Mouse (Mus musculus): Measurements from ENCODE around the gene Actn2. TPM values are rescaled to one million over a fixed set of nuclear protein-coding genes. Genes with fewer than 3 reads are reported as not detected.

The Actn2 gene
- polyA plus RNA-seq, 1 experiment from 2014 or later = 1.7 TPM

GRCm38 (mm10) chr13:12341447-12341846 lies 887 bp upstream of the Actn2 start:
- ATAC-seq = no peak
- Histone ChIP-seq H3K36me3 (no peaks in the 10 kb centered on the region), H3K4me1 (peaks cover 10% of the 10 kb centered on the region), H3K9ac (no peak overlapping the region), H3K4me3 (no peak overlapping the region), H3K9me3 (replicated peaks) (no peaks in the 10 kb centered on the region), H3K4me2 (0 out of 2 replicates have a peak overlapping the region, but pooled peaks have one; percentile 57), H3K27me3 (replicated peaks) (peaks cover 31% of the 10 kb centered on the region), H3K27ac (no peak overlapping the region)
- WGBS (ENCODE audit: insufficient replicate concordance) = 20% methylated on average over 6 of the region's 6 CpGs

GRCm38 (mm10) chr13:12339446-12339845 lies 1.1 kb downstream of the Actn2 start:
- Histone ChIP-seq H3K36me3 (no peaks in the 10 kb centered on the region), H3K4me1 (peaks cover 10% of the 10 kb centered on the region), H3K4me2 (no peak overlapping the region), H3K9me3 (replicated peaks) (no peaks in the 10 kb centered on the region), H3K9ac (no peak overlapping the region), H3K4me3 (no peak overlapping the region), H3K27ac (no peak overlapping the region), H3K27me3 (replicated peaks) (peaks cover 31% of the 10 kb centered on the region)
- ATAC-seq = no peak

GRCm38 (mm10) chr13:12337752-12338151 lies 2.8 kb downstream of the Actn2 start:
- no peak for ATAC-seq
- H3K4me3 ChIP-seq = no peak overlapping the region
- no peaks in the 10 kb centered on the region for H3K9me3 ChIP-seq (replicated peaks)
- peaks cover 31% of the 10 kb centered on the region for H3K27me3 ChIP-seq (replicated peaks)
- H3K4me1 ChIP-seq = peaks cover 10% of the 10 kb centered on the region
- H3K27ac ChIP-seq = no peak overlapping the region
- H3K36me3 ChIP-seq = no peaks in the 10 kb centered on the region
- no peak overlapping the region for H3K4me2 ChIP-seq
- WGBS (ENCODE audit: insufficient replicate concordance) = 71% methylated on average over 7 of the region's 7 CpGs
- no peak overlapping the region for H3K9ac ChIP-seq

- no peaks in the 10 kb centered on the region for H3K4me1 ChIP-seq
- no peaks in the 10 kb centered on the region for H3K9me3 ChIP-seq (replicated peaks)
- peaks cover 1% of the 10 kb centered on the region; the same call in 1 of the 2 replicates for H3K27me3 ChIP-seq (replicated peaks)
- H3K9ac ChIP-seq = no peak overlapping the region
- no peaks in the 10 kb centered on the region for H3K36me3 ChIP-seq
- no peak overlapping the region for H3K4me3 ChIP-seq
- ATAC-seq = no peak
- H3K27ac ChIP-seq = no peak overlapping the region
- WGBS (ENCODE audit: insufficient replicate concordance) = 54% methylated on average over 12 of the region's 12 CpGs
- H3K4me2 ChIP-seq = no peak overlapping the region
Observed at GRCm38 (mm10) chr13:12334016-12334415, 6.5 kb downstream of the Actn2 start.

- Histone ChIP-seq H3K9ac (no peak overlapping the region), H3K27me3 (replicated peaks) (no peaks in the 10 kb centered on the region), H3K4me3 (no peak overlapping the region), H3K36me3 (no peaks in the 10 kb centered on the region), H3K4me2 (no peak overlapping the region), H3K9me3 (replicated peaks) (no peaks in the 10 kb centered on the region), H3K27ac (no peak overlapping the region), H3K4me1 (no peaks in the 10 kb centered on the region)
- WGBS (ENCODE audit: insufficient replicate concordance) = 90% methylated on average over 5 of the region's 5 CpGs
- ATAC-seq = no peak
Observed at GRCm38 (mm10) chr13:12331528-12331927, 9.0 kb downstream of the Actn2 start.

GRCm38 (mm10) chr13:12328392-12328791 lies 12.2 kb downstream of the Actn2 start:
- Histone ChIP-seq H3K4me3 (no peak overlapping the region), H3K9me3 (replicated peaks) (no peaks in the 10 kb centered on the region), H3K27me3 (replicated peaks) (no peaks in the 10 kb centered on the region), H3K27ac (no peak overlapping the region), H3K4me1 (no peaks in the 10 kb centered on the region), H3K9ac (no peak overlapping the region), H3K4me2 (no peak overlapping the region), H3K36me3 (no peaks in the 10 kb centered on the region)
- 60% methylated on average over 4 of the region's 4 CpGs for WGBS (ENCODE audit: insufficient replicate concordance)
- ATAC-seq = no peak

GRCm38 (mm10) chr13:12327577-12327976 lies 13.0 kb downstream of the Actn2 start:
- H3K36me3 ChIP-seq = no peaks in the 10 kb centered on the region
- H3K4me1 ChIP-seq = no peaks in the 10 kb centered on the region
- H3K27me3 ChIP-seq (replicated peaks) = no peaks in the 10 kb centered on the region
- H3K9ac ChIP-seq = no peak overlapping the region
- no peak for ATAC-seq
- no peak overlapping the region for H3K27ac ChIP-seq
- H3K4me2 ChIP-seq = no peak overlapping the region
- 79% methylated on average over 6 of the region's 6 CpGs for WGBS (ENCODE audit: insufficient replicate concordance)
- no peaks in the 10 kb centered on the region for H3K9me3 ChIP-seq (replicated peaks)
- H3K4me3 ChIP-seq = no peak overlapping the region

- 76% methylated on average over 12 of the region's 12 CpGs for WGBS (ENCODE audit: insufficient replicate concordance)
- Histone ChIP-seq H3K9ac (no peak overlapping the region), H3K4me3 (no peak overlapping the region), H3K36me3 (no peaks in the 10 kb centered on the region), H3K27me3 (replicated peaks) (no peaks in the 10 kb centered on the region), H3K4me2 (no peak overlapping the region), H3K4me1 (no peaks in the 10 kb centered on the region), H3K9me3 (replicated peaks) (no peaks in the 10 kb centered on the region), H3K27ac (no peak overlapping the region)
- ATAC-seq = no peak
Observed at GRCm38 (mm10) chr13:12323076-12323625, 17.4 kb downstream of the Actn2 start.

GRCm38 (mm10) chr13:12320148-12320547 lies 20.4 kb downstream of the Actn2 start:
- no peak overlapping the region for H3K4me3 ChIP-seq
- no peaks in the 10 kb centered on the region for H3K9me3 ChIP-seq (replicated peaks)
- H3K4me2 ChIP-seq = no peak overlapping the region
- WGBS (ENCODE audit: insufficient replicate concordance) = 47% methylated on average over 2 of the region's 2 CpGs
- H3K36me3 ChIP-seq = no peaks in the 10 kb centered on the region
- H3K27ac ChIP-seq = no peak overlapping the region
- H3K4me1 ChIP-seq = no peaks in the 10 kb centered on the region
- no peaks in the 10 kb centered on the region for H3K27me3 ChIP-seq (replicated peaks)
- H3K9ac ChIP-seq = no peak overlapping the region
- ATAC-seq = no peak

- no peaks in the 10 kb centered on the region for H3K4me1 ChIP-seq
- no peaks in the 10 kb centered on the region for H3K27me3 ChIP-seq (replicated peaks)
- H3K9ac ChIP-seq = no peak overlapping the region
- no peaks in the 10 kb centered on the region for H3K36me3 ChIP-seq
- no peak for ATAC-seq
- no peak overlapping the region for H3K27ac ChIP-seq
- no peak overlapping the region for H3K4me2 ChIP-seq
- WGBS (ENCODE audit: insufficient replicate concordance) = 40% methylated on average over 5 of the region's 5 CpGs
- no peaks in the 10 kb centered on the region for H3K9me3 ChIP-seq (replicated peaks)
- H3K4me3 ChIP-seq = no peak overlapping the region
Observed at GRCm38 (mm10) chr13:12318017-12318416, 22.5 kb downstream of the Actn2 start.

- no peaks in the 10 kb centered on the region for H3K27me3 ChIP-seq (replicated peaks)
- 0 out of 2 replicates have a peak, but pooled peaks have one; percentile 21 for ATAC-seq
- no peak overlapping the region for H3K27ac ChIP-seq
- no peak overlapping the region for H3K9ac ChIP-seq
- H3K9me3 ChIP-seq (replicated peaks) = no peaks in the 10 kb centered on the region
- H3K4me1 ChIP-seq = no peaks in the 10 kb centered on the region
- WGBS (ENCODE audit: insufficient replicate concordance) = 39% methylated on average over 6 of the region's 6 CpGs
- no peak overlapping the region for H3K4me2 ChIP-seq
- no peaks in the 10 kb centered on the region for H3K36me3 ChIP-seq
- H3K4me3 ChIP-seq = no peak overlapping the region
Observed at GRCm38 (mm10) chr13:12317191-12317765, 23.3 kb downstream of the Actn2 start.

- Histone ChIP-seq H3K9ac (no peak overlapping the region), H3K27me3 (replicated peaks) (no peaks in the 10 kb centered on the region), H3K4me3 (no peak overlapping the region), H3K27ac (no peak overlapping the region), H3K4me2 (no peak overlapping the region), H3K36me3 (no peaks in the 10 kb centered on the region), H3K9me3 (replicated peaks) (no peaks in the 10 kb centered on the region), H3K4me1 (no peaks in the 10 kb centered on the region)
- 79% methylated on average over 6 of the region's 6 CpGs for WGBS (ENCODE audit: insufficient replicate concordance)
- no peak for ATAC-seq
Observed at GRCm38 (mm10) chr13:12314173-12314572, 26.4 kb downstream of the Actn2 start.

All from liver, embryonic 12.5 days (tissue).